Mouse (Mus musculus): ENCODE data around the gene St6gal1.

GRCm38 (mm10) chr16:23282241-23282640 lies 57.7 kb downstream of the St6gal1 start:
- TF ChIP-seq CEBPB (IDR thresholded peaks at IDR 0.05; ENCODE audit: insufficient read depth, poor library complexity, severe bottlenecking): no peak
- no peak for TF ChIP-seq POLR2A (IDR thresholded peaks at IDR 0.05; ENCODE audit: insufficient read length, low read depth)
- TF ChIP-seq USF1 (IDR thresholded peaks at IDR 0.05; ENCODE audit: low read depth): no peak
- no peak for TF ChIP-seq MYOG (IDR thresholded peaks at IDR 0.05; ENCODE audit: control insufficient read depth in 1 of 3, insufficient read depth in 1 of 3, insufficient read length in 2 of 3, low read depth in 2 of 3)
- no peak for TF ChIP-seq POLR2AphosphoS2 (IDR thresholded peaks at IDR 0.05; ENCODE audit: insufficient read length, low read depth)
- TF ChIP-seq E2F4 (IDR thresholded peaks at IDR 0.05; ENCODE audit: insufficient read depth): no peak
- TF ChIP-seq TCF12 (IDR thresholded peaks at IDR 0.05; ENCODE audit: insufficient read depth, poor library complexity, severe bottlenecking): no peak
- TF ChIP-seq MYOD1 (IDR thresholded peaks at IDR 0.05; ENCODE audit: control insufficient read depth in 1 of 3, insufficient read length in 2 of 3, low read depth in 2 of 3): no peak
- TF ChIP-seq REST (IDR thresholded peaks at IDR 0.05; ENCODE audit: insufficient read depth, insufficient read length): no peak
- TF ChIP-seq MAX (IDR thresholded peaks at IDR 0.05; ENCODE audit: low read depth): no peak
- no peak for TF ChIP-seq TCF3 (IDR thresholded peaks at IDR 0.05; ENCODE audit: insufficient read length, low read depth)
